Mouse (Mus musculus): ENCODE measurements around the gene Adamtsl3. TPM values are rescaled to one million over a fixed set of nuclear protein-coding genes. Genes with fewer than 3 reads are reported as not detected.

Gene Adamtsl3
- total RNA-seq (2022): 1 to 10 TPM in 2 of 4 experiments, under 1 TPM in 2; 0.65 to 2.1 (median 1.2) TPM

DNA sequence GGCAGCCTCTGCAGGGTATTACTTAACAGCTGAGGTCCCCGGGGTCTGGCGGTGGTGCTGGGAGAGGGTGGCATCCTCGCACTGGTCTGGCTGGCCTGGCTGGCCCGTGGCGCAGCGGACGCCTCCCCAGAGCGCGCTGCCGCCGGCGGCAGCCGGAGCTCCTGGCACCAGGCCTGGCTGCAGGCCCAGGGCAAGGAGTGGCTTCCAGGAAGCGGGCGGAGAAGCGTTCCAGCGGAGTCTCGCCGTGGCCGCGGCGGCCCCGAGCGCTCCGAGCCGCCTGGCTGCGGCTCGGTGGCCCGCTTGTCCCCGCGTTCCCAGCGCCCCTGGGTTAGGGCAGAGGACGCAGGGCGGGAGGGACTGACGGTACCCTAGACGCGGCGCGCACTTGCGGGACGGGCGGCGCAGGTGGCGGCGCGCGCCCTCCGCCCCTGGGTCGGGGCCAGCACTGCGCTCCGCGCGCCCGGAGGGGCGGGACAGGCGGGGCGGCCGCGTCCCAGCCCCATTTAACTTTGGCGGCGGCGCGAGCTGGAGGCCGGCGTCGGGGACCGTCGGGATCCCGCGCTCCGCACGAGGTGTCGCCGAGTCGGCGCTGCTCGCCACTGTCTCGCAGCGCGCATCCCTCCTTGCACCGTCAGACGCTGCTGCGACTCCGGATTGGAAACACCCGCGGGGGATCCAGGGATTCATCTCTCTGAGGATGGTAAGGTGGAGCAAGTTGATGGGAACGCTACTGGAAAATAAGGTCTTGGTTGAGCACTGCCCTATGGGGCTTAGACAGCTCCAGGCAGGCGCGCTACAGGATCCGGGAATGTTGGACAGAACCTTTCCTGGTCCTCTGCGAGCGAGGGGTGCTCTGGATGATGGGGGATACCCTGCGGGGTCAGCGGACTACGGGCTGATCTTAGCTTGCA lies at the start of gene Adamtsl3:
Gene Adamtsl3, plus strand, starts transcription at position 484 of the 911 bp plus-strand sequence.
- no peak for DNase-seq

DNA sequence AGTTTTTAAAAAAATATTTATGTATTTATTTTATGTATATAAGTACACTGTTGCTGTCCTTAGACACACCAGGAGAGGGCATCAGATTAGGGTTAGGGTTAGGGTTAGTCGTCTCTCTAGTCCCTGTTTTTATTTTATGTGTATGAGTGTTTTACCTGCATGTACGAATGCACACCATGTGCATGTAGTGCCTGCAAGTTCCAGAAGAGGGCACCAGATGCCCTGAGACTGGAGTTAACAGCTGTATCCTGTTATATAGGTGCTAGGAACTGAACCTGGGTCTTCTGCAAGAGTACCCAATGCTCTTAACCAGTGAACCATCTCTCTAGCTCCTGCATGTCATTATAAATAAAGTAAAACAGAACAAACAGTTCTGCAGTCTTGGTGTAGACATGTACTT lies 48.3 kb upstream of the Adamtsl3 start:
- no peak for DNase-seq

DNA sequence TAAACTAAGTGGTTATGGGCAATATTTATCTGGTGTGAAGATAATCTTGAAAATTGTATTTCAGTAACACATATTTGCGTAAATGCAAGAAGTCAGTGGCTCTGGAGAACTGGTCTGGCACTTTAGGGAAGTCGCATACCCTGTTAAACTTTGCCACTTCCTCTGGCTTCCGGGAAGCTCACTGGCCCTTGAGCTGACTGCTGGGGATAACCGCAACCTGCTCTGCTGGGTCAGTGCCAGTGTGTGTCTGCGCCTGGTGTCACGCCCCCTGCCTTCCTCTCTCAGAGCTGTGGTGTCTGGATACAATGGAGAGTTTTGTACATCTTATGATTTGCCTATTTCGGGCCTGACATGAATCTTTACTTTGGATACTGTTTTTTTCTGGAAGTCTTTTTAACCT lies 42.1 kb upstream of the Adamtsl3 start:
- DNase-seq: no peak

DNA sequence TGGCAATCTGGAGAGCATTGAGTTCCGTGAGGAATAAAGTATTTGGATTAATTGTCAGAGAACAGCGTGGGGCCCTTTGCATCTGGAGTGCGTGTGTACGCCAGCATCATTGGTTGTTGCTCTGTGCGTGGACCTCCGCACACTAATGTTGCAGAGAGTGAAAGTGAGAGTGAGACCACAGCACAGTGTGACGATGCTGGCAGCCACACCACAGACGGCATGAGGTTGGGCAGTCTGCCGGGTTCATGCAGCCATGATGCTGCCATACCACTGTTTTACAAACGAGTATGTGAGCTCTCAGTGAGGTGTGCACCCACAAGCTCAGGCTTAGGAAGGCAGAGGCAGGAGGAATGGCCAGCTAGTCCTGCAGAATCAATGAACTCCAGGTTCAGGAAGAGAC lies 41.4 kb upstream of the Adamtsl3 start:
- DNase-seq: no peak

DNA sequence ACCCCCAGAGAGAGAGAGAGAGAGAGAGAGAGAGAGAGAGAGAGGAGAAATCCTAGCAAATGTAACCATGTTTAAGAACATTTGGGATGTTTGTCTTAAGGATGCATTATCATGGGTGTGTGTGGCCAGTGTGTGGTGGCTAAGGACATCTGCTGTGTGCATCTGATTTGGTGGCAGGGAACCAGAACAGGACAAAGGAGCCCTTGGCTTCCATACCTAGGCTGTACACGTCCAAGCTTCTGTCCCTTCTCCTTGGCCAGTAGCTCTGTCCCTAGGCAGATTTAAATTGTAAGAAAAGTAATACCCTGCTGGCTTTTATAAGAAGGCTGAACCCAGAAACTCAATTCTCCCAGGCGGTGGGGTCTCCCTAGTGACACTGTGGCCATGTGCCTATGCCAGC lies 40.9 kb upstream of the Adamtsl3 start:
- no peak for DNase-seq

DNA sequence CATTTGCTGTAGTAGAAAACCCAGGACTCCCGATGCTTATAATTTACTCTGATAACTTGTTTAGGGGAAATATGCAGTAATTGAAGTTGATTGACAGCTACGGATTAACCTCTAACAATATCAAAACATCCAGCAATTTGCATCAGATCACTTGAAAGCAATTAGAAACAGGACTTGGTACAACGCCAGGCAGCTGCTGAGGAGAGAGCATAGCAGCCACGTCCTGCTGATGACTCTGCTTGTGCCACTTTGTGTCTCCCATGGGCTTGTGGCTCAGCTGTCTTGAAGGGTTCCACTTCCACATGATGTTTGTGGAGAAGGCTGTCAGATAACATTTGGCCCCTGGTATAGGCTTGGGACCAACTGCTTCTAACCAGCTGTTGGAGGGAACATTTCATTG lies 27.1 kb upstream of the Adamtsl3 start:
- no peak for DNase-seq

DNA sequence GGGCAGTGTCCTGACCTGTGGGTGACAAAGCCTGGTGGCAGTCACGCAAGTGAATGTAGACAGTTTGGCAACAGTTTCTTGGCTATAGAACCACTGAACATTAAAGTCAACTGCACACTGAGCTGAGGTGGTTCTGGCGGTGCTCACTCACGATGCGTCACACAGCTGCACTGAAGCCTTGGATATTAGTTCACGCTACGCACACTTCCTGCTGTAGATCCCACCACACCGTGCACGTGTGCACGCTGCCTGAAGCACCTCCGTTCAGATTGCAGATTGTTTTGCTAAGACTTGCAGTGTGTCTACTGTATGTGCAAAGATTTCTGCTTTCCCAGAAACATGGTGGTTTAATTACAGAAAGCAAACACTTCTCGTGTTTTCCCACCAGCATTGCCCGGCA lies 17.0 kb upstream of the Adamtsl3 start:
- no peak for DNase-seq

DNA sequence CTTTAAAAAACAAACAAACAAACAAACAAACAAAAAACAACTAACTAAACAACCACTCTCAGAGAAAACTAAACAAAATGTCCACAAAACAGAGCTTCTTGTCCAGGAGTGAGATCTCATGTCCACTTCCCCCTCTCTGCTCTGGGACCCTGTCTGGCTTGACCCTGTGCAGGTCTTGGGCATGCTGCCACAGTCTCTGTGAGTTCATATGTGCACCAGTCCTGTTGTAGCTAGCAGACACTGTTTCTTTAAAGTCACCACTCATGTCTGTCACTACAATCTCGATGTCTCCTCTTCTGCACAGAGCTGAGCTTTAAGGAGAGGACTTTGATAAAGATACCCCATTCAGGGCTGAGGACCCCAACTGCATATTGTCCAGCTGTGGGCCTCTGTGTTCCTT lies 8.9 kb upstream of the Adamtsl3 start:
- DNase-seq: no peak

DNA sequence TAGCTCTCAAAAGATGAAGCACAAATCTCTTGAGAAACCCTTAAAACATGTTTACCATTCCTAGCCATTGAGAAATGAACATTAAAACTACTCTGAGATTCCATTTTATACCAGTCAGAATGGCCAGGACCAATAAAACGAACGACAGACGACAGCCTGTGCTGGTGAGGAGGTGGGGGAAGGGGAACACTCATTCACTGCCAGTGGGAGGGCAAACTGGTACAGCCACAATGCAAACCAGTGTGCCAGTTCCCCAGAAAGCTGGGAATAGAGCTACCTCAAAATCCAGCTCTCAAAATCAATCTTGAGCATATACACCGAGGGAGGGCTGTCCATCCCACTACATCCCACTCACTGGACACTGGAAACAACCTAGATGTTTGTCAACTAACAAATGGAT lies 8.3 kb upstream of the Adamtsl3 start:
- DNase-seq: no peak

DNA sequence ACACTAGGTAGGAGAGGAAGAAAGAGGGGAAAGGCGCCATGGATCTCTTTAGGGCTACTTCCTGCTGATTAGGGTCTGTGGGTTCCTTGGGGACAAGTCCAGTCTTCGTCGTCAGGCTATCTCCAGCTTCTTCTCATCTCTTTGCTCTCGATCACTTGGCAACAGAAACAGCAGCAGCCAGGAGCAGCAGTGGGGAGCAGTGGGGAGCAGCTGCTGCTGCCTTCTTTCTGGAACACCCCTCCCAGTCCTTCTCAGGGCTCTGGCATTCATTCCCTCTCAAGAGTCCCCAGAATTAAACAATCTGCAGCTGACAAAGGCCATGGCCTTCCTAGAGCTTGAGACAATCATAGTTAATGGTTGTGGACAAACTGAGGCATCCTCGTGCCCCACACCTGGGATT lies 7.6 kb upstream of the Adamtsl3 start:
- no peak for DNase-seq

DNA sequence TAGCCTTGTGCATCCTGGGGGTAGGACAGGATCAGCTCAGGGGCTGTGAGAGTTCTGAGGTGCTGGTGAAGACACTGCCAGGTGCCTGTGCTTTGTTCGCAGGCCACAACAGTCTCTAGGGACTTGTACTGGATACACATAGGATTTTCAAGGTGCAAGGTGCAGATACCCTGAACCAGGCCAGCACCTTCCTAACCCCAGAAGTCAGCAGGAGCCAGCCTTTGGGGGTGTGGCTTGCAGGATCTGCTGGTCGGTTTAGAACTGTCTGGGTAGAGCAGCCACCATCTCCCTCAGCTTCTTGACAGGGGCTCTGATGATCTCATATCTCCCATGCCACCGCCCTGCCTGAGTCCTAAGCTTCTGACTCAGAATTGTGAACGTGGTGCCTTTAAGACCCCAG lies 5.7 kb upstream of the Adamtsl3 start:
- DNase-seq: no peak

DNA sequence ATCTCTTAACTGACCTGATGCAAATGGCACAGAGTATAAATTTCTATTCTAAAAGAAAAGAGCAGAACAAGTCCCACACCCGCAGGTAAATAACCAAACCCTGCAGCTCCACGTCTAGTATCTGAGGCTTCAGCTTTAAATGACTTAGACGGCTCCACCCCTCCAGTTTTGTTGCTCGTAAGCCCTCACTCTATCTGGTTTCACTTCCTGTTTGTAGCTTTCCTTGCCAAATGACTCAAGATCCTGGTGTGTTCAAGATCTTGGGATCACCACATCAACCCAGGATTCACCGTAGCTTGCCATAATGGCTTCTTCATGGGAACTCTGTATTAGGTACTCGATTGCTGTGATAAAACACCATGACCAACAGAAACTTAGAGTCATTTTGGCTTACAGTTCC lies 4.6 kb upstream of the Adamtsl3 start:
- DNase-seq: no peak

DNA sequence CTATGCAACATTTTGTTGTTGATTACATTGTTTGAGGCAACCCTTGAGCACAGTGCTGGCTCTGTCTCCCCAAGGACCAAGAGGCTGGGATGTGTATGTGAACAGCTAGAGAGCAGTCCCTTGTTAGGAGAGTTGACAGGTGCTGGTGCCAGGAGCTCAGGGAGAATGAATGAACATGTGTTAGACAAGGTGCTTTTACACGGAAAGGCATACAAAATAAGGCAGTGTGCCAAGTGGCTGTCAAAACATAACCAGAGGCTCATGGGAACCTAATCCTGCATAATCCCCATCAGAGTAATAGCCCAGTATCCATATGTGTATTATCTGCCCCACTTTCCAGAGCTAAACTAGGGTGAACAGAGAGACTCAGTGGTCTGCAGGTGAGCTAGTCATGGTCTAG lies 1.5 kb upstream of the Adamtsl3 start:
- no peak for DNase-seq

DNA sequence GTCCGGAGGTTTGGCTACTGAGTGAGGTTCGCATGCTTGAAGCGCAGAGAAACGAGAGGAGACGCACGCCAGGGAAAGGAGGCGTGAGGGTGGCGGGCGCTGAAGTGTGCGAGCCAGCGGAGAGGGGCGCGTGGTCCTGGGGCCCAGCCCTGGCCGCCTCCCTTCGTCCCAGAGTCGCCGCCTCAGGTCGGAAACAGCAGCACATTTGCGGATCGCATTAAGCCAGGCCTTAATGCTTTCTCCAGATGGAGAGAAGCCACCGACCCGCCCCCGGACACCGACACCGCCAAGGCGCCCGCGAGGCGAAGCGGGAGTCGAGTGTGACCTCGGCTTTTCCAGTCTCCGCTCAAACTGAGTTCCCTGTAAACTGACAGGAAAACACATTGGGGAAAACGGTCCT lies 638 bp downstream of the Adamtsl3 start:
- no peak for DNase-seq

DNA sequence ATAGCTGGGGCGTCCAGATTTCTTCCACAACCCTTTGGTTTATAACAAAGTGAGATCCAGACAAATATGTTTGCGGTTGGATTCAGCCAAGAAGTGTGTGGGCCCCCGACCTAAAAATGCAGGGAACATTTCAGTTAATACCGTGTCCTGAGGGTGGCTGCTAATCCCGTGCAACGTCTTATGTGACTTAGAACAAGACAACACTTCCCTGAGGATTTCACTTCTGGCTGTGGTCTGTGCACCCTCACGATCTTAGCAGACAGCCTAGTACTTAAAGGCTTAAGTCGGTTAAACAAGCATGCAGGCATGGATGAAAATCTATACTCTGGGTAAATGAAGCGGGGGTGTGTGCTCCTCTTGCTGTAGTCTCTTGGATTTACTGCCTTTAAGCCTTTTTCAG lies 2.6 kb downstream of the Adamtsl3 start:
- DNase-seq: no peak

DNA sequence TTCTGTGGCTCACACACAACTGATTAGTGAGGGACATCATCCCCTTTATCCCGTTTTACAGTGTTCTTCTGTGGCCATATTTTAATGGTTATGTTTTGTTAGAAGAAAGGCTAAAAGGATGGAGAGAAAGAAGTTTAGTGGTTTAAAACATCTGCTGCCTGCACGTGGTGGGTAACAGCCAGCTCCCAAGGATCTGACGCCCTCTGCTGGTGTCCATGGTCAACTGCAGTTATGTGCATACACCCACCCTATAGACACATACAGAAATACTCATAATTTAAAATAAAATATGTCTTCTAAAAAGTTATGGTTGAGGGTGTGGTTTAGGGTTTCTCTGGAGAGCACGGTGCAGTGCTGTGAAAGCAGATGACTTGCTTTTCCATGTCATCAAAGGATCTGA lies 3.0 kb downstream of the Adamtsl3 start:
- DNase-seq: no peak

DNA sequence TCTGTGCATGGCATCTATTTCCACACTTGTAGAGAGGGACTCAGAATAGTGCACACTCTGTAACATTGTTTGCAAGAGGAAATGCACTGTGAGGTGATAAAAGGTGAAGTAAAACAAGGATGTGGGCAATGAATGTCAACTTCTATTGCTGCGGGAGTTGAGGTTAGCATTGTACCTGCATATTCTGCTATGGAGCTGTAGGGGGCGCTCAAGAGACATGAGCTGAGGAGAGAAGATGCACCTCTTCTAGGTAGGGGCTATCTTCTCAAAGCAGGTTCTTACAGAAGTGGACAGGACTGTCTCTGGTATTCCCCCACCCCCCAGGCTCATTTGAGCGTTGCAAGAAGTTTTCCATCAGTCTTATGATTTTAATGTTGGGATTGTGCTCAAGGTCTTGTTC lies 3.7 kb downstream of the Adamtsl3 start:
- no peak for DNase-seq

DNA sequence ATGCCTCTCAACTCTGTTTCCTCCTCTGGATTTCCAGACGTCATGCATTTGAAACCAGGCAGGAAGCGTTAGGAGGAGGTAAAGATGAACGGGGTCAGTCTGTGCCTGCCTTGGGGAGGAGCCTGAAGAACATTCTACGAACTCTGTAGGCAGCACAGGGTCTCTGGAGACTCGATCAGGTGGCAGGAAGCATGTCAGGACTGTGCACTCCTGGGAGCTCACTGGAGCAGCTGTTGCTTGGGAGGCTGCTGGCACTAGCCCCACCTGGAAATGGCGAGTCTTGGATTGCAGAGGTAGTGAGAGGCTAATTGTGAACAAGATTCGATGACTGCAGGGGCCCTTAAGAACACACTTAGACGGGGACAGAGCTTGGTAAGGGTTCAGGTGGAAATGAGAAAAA lies 6.0 kb downstream of the Adamtsl3 start:
- no peak for DNase-seq

DNA sequence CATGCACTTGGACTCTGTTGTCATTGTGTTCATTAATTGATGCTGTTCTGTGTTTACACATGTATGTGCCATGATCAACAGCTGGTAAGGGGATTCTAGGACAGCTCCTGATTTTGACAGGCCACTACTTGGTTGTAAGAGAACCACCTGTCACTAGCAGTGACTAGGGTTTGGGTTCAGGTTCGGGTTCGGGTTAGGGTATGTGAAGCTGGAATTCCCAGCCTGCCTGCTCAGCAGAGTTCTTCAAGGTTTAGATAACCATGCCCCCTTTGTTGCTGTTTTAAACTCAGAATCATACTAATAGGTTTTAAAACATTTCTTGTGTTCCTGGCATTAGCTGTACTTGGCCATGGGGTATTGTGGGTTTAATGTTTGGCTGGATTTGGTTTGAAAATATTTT lies 11.2 kb downstream of the Adamtsl3 start:
- no peak for DNase-seq

DNA sequence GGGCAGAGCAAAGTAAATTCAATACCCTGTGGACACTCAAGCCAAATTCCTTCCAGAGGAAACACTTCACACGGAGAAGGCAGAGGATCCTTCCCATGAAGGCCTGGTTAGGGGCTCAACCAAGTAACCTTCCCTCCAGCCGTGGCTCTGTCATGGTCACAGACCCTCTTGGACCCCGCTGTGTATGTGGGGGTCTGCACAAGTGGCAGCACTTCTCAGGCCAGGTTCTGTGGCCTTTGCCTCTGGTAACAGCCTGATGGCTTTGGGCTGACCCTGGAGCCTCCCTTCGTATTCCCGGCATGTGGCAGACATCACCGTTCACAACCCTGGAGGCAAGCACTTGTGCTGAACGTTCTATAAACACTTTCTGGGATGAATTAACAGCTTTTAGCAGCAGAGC lies 14.3 kb downstream of the Adamtsl3 start:
- no peak for DNase-seq

DNA sequence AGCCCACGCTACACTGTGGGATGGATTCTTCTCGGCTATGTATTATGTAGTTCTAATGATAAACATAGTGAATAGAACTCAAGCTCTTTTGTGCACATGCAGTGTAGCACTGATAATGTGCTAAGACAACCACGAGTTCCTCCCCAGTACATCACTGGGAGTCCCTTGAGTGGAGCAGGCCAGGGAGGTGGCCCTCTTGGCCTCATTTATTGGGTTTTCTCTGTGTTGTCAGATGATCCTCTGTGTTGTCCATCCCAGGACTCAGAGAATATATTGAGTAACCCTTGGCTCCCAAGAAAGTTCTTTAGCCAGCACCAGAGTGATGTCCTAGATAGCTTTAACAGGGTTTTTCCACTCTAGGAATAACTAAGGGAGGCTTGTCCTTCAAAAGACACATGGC lies 14.9 kb downstream of the Adamtsl3 start:
- no peak for DNase-seq

DNA sequence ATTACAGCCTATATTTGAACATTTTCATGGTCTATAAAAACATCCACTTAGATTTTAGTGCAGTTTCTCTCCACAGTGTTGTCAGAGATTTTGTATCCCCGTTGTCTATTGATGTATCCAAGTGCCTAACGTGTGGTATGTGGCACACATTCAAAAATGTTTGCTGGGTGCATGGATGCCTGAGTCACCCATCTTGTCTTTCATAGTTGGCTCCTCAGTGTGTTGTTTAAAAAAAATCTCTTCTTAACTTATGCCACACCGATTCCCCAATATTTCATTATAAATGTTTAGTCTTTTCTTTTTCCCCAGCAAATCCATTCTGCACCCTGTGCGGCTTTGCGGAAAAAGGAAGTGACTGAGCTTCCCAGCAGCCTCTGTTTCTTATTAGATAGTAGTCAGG lies 23.7 kb downstream of the Adamtsl3 start:
- no peak for DNase-seq

DNA sequence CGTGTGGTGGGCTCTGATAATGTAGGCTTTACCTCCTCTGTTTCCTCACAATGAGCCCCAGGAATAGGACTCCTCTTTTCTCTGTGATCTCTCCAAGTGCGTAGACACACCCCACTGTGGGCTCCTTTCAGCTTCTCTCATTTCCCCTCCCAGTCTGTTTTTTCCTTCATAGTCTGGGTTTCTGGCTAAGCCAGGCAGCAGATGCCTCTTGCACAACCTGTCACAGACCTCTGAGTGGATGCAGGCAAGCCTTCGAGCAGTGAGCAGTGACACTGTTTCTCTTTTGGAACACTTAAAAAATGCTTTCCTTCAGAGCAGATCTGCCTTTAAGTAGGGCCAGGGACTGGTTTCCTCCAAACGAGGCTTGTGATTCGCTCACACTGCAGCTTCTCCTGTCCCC lies 24.2 kb downstream of the Adamtsl3 start:
- DNase-seq: no peak

DNA sequence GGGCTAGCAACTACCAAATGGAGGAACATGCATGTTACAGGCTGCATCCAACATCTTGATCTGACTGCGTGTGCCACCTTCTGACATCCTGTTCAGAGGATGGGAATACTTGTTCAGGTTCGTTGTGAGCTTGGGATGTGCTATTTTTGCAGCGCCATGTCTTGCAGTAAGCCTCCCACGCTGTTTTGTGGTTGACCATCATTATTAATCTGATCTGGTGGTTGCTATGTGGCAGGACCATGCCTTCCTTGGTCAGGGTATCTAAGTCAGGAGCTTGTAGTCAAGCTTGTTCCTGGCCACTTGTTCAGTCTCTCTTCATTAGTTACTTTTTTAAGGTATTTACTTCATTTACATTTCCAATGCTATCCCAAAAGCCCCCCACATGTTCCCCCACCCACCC lies 24.7 kb downstream of the Adamtsl3 start:
- DNase-seq: no peak

DNA sequence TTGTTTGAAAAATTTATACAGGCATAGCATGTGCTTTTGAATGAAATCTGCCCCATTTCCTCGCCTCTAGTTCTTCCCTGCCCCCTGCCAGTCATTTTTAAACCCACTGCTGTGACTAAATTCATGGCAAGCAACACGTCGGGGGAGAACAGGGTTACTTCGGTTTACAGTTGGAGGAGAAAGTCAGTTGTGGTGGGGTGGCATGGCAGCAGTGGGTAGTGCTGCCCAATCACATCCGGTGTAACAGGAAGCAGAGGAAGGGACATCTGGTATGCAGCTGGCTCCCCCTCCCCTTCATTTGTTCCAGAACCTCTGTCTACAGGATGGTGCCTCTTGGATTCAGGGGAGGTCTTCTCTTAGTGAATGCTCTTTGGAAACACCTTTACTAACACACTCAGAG lies 25.6 kb downstream of the Adamtsl3 start:
- DNase-seq: no peak
